Mouse (Mus musculus) lung, embryonic 16.5 days (tissue): ENCODE data around the gene Foxc1. TPM values are rescaled to one million over a fixed set of nuclear protein-coding genes. Genes with fewer than 3 reads are reported as not detected.

Experiments used
- ATAC-seq: fragments of 200-750 bp; cut with Nextera tagmentation; 2 replicates; pipeline ENCODE4 v1.8.0; 2017; ENCODE audit warnings: low read depth, mild to moderate bottlenecking, moderate library complexity
- H3K27ac ChIP-seq: fragments of 300-500 bp; sonication (generic); 2 replicates; pipeline ENCODE4 v1.5.1; 2014; ENCODE audit warnings: mild to moderate bottlenecking, control low read depth, low read length
- H3K27me3 ChIP-seq: fragments of 300-500 bp; sonication (generic); 2 replicates; pipeline ENCODE4 v1.6.1; 2014; ENCODE audit warnings: low read depth, low read length, mixed read lengths; ENCODE audit not compliant: control insufficient read depth, insufficient read depth
- H3K36me3 ChIP-seq: fragments of 300-500 bp; sonication (generic); 2 replicates; pipeline ENCODE4 v1.6.1; 2014; ENCODE audit warnings: low read length; ENCODE audit not compliant: control insufficient read depth, insufficient read depth
- H3K4me1 ChIP-seq: fragments of 300-500 bp; sonication (generic); replicated peaks from 2 replicates; pipeline ENCODE4 v1.6.1; 2014; ENCODE audit warnings: low read length, mixed read lengths; ENCODE audit not compliant: control insufficient read depth, insufficient read depth
- H3K4me2 ChIP-seq: fragments of 300-500 bp; sonication (generic); 2 replicates; pipeline ENCODE4 v1.6.1; 2014; ENCODE audit warnings: low read depth, low read length, control low read depth
- H3K4me3 ChIP-seq: fragments of 300-500 bp; sonication (generic); 2 replicates; pipeline ENCODE4 v1.5.1; 2014; ENCODE audit warnings: mild to moderate bottlenecking, low read length, control low read depth
- H3K9ac ChIP-seq: fragments of 300-500 bp; sonication (generic); 2 replicates; pipeline ENCODE4 v1.6.1; 2014; ENCODE audit warnings: low read length, control low read depth
- H3K9me3 ChIP-seq: fragments of 300-500 bp; sonication (generic); 2 replicates; pipeline ENCODE4 v1.6.1; 2016; ENCODE audit warnings: low read length; ENCODE audit not compliant: control insufficient read depth
- WGBS: fragments of 180-500 bp; shearing (Covaris S2); extraction: QIAGEN DNeasy Blood & Tissue Kit; methylation state at CpG from one replicate; pipeline ENCODE4 v1.1.7; 2014; 5-methylcytosine and 5-hydroxymethylcytosine counted together
- polyA plus RNA-seq: library from polyadenylated mRNA; unstranded; fragments of >200 nt; fragmentation: Nextera tagmentation; extraction: Ambion mirVana; gene quantifications from 2 replicates; pipeline ENCODE4 v1.2.1, GENCODE M21; 2015

The Foxc1 gene
- polyA plus RNA-seq, 1 experiment from 2014 or later, result 0.24 TPM

DNA sequence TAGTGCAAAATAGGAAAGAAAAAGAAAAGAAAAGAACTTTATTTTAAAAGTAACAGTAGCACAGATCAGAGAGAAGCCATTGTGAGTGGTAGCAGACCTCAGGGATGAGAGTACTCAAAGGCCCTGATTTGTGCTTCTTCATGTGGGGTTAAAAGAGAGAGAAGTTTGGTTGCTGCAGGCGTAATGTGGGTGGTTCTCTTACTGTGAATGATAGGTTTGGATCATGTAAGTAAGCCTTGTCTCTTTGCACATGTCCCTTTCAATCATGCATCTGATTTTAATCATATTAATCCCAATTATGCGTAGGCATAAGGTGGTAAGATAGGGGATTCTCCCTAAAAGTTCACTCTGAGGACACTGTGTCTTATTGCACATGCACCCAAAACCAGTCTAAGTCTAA lies 24.4 kb upstream of the Foxc1 start:
- no peak overlapping the region for H3K9ac ChIP-seq
- no peaks in the 10 kb centered on the region for H3K27me3 ChIP-seq
- no peak overlapping the region for H3K4me2 ChIP-seq
- no peaks in the 10 kb centered on the region for H3K4me1 ChIP-seq
- no peak overlapping the region for H3K27ac ChIP-seq
- no peak for ATAC-seq
- WGBS, result 90% methylated on average over 2 of the region's 2 CpGs
- H3K4me3 ChIP-seq, result no peak overlapping the region
- no peaks in the 10 kb centered on the region for H3K36me3 ChIP-seq
- no peaks in the 10 kb centered on the region for H3K9me3 ChIP-seq

DNA sequence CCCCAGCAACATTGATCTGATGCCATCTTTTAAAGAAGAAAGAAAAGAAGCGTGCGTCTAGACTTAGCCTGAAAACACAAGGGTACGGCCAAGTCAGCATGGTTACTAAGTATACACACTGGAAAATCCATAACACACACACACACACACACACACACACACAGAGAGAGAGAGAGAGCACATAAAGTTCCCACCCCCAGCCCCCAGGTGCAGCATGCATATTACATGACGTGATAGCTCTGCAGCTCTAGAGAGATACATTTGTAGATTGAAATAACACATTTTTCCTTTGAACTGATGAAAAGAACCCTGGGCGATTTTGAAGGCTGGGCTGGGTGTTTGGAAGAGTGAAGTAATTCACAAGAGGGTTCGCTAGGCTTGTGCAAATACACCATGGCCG lies 21.7 kb upstream of the Foxc1 start:
- 43% methylated on average over 7 of the region's 7 CpGs for WGBS
- Histone ChIP-seq H3K27ac (no peak overlapping the region), H3K27me3 (no peaks in the 10 kb centered on the region), H3K4me1 (no peaks in the 10 kb centered on the region), H3K9ac (no peak overlapping the region), H3K9me3 (no peaks in the 10 kb centered on the region), H3K4me3 (no peak overlapping the region), H3K4me2 (no peak overlapping the region), H3K36me3 (no peaks in the 10 kb centered on the region)
- ATAC-seq, result peak; percentile 34; the same call in 1 of the 2 replicates

DNA sequence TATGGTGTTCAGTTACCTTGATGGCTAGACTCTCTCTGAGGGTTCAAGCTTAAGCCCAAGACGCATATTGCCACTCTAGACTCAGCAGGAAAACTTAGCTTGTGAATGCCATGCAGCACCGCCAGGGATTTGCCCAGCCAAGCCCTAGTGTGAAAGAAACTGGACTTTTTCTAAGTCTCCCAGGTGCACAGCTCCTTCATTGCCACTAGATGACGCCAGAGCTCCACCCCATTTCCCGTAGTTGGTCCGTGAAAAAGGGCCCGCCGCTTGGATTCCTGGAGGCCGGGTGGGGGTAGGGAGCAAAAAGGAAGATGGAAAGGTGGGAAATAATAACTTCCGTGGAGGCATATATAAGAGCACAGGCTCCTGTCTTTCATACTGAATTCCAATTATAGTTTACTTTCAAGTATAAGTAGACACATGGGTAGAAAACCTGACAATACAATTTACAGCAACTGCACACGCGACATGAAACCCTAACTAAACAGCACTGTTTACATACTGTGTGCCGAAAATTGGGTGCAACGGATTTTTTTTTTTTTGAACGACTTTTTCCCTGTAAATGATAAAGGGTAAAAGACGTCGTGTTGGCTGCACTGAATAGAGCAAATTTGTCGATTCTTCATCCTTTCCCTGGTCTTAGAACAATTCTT lies 13.8 kb upstream of the Foxc1 start:
- Histone ChIP-seq H3K27ac (no peak overlapping the region), H3K36me3 (no peaks in the 10 kb centered on the region), H3K4me1 (peaks cover 8% of the 10 kb centered on the region; the same call in 1 of the 2 replicates), H3K4me3 (peak overlapping the region; percentile 29), H3K9ac (no peak overlapping the region), H3K27me3 (peaks cover 34% of the 10 kb centered on the region), H3K4me2 (peak overlapping the region; percentile 49), H3K9me3 (no peaks in the 10 kb centered on the region)
- ATAC-seq, result peak; percentile 49; the same call in 1 of the 2 replicates
- 7% methylated on average over 17 of the region's 17 CpGs for WGBS

DNA sequence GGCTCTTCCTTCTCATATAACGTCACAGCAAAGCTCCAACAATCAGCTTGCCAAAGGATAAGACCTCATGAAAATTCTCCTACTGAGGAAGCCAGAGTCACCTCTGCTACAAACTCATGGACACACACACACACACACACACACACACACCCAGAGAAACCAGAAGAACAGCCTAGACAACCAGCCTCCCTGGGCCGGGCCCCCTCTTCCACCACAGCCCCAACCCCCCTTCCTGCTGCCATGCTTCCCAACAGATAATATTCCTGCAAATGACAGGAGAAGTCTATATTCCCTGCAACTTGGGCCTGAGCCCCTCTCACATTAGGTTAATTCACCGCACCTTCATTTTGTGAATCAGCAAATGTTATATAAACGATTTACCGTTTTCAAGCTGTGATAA lies 13.3 kb upstream of the Foxc1 start:
- H3K27me3 ChIP-seq, result peaks cover 39% of the 10 kb centered on the region
- no peaks in the 10 kb centered on the region for H3K36me3 ChIP-seq
- no peak for ATAC-seq
- no peak overlapping the region for H3K4me3 ChIP-seq
- H3K4me1 ChIP-seq, result peaks cover 11% of the 10 kb centered on the region; the same call in 1 of the 2 replicates
- no peak overlapping the region for H3K9ac ChIP-seq
- no peak overlapping the region; the same call in 1 of the 2 replicates for H3K4me2 ChIP-seq
- no peaks in the 10 kb centered on the region for H3K9me3 ChIP-seq
- H3K27ac ChIP-seq, result no peak overlapping the region
- 17% methylated on average over 5 of the region's 5 CpGs for WGBS

DNA sequence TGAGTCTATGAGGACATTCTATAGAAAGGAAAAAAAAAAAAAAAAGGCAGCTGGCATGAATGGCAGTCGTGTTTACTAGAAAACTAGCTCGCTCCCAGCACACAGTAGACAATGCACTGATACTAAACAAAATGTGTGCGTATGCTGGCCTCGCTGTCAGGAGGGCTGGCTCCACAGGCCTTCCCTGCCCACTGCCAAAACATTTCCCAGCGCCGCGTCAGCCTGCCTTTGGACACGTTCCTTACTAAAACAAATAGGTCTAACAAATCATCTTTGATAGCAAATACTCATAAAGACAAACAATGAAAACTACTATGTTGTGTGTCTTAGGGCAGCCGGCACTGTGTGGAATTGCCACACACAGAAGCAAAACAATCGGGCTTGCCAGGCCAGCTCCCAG lies 9.1 kb upstream of the Foxc1 start:
- Histone ChIP-seq H3K9ac (no peak overlapping the region), H3K4me1 (peaks cover 16% of the 10 kb centered on the region; the same call in 1 of the 2 replicates), H3K4me2 (peak overlapping the region; percentile 34), H3K9me3 (no peaks in the 10 kb centered on the region), H3K4me3 (peak overlapping the region; percentile 13), H3K36me3 (no peaks in the 10 kb centered on the region), H3K27ac (no peak overlapping the region), H3K27me3 (peaks cover 79% of the 10 kb centered on the region)
- no peak for ATAC-seq
- WGBS, result 30% methylated on average over 10 of the region's 10 CpGs

DNA sequence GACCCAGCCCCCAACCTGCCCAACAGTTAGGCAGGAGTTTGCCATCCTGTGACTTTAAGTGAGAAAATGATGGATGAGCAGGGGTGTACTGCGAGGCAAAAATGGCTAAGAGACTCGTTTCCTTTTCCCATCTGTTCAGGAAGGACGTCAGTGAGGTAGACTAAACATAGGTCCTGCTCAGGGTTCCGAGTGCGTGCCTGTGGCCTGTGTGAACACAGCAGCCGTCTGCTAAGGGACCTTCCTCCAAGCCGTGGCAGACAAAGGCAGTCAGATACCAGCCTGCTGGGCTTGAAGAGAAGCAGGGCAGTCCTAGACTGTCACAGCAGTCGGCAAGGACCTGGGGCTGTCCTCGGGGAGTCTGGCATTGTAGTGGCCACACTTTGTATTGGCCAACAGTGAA lies 8.4 kb upstream of the Foxc1 start:
- H3K4me3 ChIP-seq, result no peak overlapping the region
- peak; percentile 30; the same call in 1 of the 2 replicates for ATAC-seq
- H3K9ac ChIP-seq, result no peak overlapping the region
- no peaks in the 10 kb centered on the region for H3K9me3 ChIP-seq
- H3K27me3 ChIP-seq, result peaks cover 85% of the 10 kb centered on the region
- peak overlapping the region; percentile 34 for H3K4me2 ChIP-seq
- H3K4me1 ChIP-seq, result peaks cover 14% of the 10 kb centered on the region; the same call in 1 of the 2 replicates
- no peak overlapping the region for H3K27ac ChIP-seq
- 13% methylated on average over 9 of the region's 9 CpGs for WGBS
- H3K36me3 ChIP-seq, result no peaks in the 10 kb centered on the region

DNA sequence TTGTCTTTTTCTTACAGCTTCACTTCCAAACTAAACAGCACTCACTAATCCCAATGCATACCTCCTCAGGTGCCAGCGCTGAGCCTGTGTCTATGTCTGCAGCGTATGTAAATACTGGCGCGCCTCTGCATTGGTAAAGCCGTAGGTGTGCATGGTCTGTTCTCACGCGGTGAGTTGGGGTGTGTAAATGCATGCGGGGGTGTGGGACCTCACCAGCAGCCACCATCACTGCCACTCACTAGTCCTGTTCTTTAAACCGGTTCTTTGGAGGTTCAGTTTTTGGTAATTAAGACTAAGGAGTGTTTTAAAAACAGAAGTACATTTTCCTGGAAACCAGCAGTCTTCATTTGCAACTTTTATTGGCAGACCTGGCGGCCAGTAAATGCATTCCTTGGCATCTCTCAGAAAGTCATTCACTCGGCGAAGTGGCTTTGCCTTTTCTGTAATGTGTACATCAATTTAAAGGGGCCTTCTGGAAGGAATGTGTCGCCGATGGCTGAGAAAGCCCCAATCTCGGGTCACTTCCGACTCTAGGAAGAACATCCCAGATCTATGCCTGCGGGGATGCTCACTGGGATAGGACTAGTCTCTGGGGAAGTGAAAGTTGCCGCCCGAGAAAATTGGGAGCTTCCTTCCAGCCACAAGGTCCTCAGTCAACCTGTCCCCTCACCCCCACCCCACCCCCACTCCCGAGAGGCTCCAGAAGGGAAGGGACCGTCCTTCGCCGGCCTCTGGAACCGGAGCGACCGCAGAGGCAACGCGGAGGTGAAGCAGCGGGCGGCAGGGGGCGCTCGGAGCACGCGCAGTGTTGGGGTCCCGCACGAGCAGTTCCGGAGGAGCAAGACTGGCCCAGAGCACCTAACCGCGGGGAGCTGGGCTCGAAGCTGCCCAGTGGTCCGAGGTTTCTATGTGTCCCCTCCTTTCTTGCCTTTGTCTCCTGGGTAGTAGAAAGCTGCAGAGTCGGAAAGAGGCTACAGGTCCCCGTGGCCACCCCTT lies 5.6 kb upstream of the Foxc1 start:
- no peak overlapping the region for H3K27ac ChIP-seq
- H3K9me3 ChIP-seq, result no peaks in the 10 kb centered on the region
- no peaks in the 10 kb centered on the region for H3K36me3 ChIP-seq
- ATAC-seq, result peak; percentile 84
- 0 out of 2 replicates have a peak overlapping the region, but pooled peaks have one; percentile 15 for H3K9ac ChIP-seq
- peak overlapping the region; percentile 17 for H3K4me3 ChIP-seq
- H3K4me1 ChIP-seq, result peaks cover 15% of the 10 kb centered on the region; the same call in 1 of the 2 replicates
- WGBS, result 1% methylated on average over 43 of the region's 43 CpGs
- peak overlapping the region; percentile 55 for H3K4me2 ChIP-seq
- peaks cover 92% of the 10 kb centered on the region for H3K27me3 ChIP-seq

DNA sequence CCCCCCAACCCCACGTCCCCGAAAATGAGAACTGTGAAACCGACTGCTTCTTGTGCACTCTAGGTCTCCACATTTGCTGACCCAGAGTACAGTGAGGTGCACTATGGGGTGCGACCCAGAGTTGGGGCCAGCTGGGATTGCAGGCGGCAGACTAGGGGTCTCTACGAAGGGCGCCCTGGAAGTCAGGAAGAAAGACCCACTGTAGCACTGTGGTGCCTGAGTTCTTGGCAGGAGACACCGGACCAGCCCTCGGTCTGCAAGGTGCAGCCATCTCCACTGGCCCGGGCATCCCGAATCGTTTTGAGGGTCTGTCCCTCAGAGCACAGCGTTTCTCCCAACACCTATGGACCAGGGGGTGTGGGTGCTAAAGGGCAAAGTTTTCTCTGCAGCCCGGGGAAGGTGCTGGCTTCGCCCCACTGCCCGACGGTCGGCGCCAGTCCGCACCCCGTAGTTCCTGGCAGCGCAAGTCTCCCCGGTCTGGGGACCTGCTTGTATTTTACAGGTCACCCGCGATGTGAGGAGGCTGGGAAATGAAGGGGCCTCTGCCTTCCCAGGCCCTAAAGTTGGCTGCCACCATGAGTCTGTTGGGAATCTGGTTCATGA lies 4.6 kb upstream of the Foxc1 start:
- no peak for ATAC-seq
- peak overlapping the region; percentile 17 for H3K4me3 ChIP-seq
- no peaks in the 10 kb centered on the region for H3K9me3 ChIP-seq
- H3K4me2 ChIP-seq, result peak overlapping the region; percentile 55
- H3K9ac ChIP-seq, result 0 out of 2 replicates have a peak overlapping the region, but pooled peaks have one; percentile 15
- H3K27ac ChIP-seq, result no peak overlapping the region
- 5% methylated on average over 25 of the region's 25 CpGs for WGBS
- H3K36me3 ChIP-seq, result no peaks in the 10 kb centered on the region
- peaks cover 19% of the 10 kb centered on the region; the same call in 1 of the 2 replicates for H3K4me1 ChIP-seq
- H3K27me3 ChIP-seq, result peaks cover 94% of the 10 kb centered on the region

DNA sequence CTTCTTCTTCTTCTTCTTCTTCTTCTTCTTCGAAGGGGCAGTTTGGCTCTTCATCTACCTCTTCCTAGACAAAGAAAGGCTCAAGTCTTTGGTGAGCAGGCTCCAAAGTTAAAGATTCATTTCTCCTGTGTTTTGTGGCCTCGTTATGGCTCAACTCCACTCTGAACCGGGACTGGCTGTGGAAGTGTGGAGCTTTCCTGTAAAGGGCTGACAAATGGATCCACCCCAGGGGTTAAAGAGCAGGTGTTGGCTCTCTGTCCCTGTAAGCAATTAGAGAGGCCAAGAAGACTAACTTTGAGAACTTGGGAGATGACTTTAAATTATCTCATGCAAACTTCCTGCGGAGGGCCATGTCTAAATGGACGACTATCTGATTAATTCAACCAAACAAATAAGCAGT lies 4.0 kb upstream of the Foxc1 start:
- Histone ChIP-seq H3K4me1 (peaks cover 21% of the 10 kb centered on the region), H3K36me3 (no peaks in the 10 kb centered on the region), H3K9ac (no peak overlapping the region), H3K27me3 (peaks cover 97% of the 10 kb centered on the region), H3K27ac (no peak overlapping the region), H3K9me3 (no peaks in the 10 kb centered on the region), H3K4me2 (no peak overlapping the region), H3K4me3 (no peak overlapping the region)
- no peak for ATAC-seq
- 10% methylated on average over 5 of the region's 5 CpGs for WGBS
